Mouse (Mus musculus) thymus, adult 2 months (tissue): ENCODE results near the gene Eif3g. TPM values are rescaled to one million over a fixed set of nuclear protein-coding genes. Genes with fewer than 3 reads are reported as not detected.
A peak's percentile ranks its signal among the peaks of the same experiment; 100 is the strongest.

Source experiments
- DNase-seq: peaks from one replicate; pipeline ENCODE4 v3.0.0; 2021
- H3K27ac ChIP-seq: fragments of 200-500 bp; 2 replicates; pipeline ENCODE4 v1.5.1; 2012; ENCODE audit warnings: low read length, control low read depth; ENCODE audit not compliant: control insufficient read depth, insufficient read depth
- H3K27me3 ChIP-seq: fragments of 200-500 bp; 2 replicates; pipeline ENCODE4 v1.6.1; 2012; ENCODE audit warnings: mild to moderate bottlenecking, low read length, moderate library complexity, mixed read lengths; ENCODE audit not compliant: control insufficient read depth, insufficient read depth
- H3K36me3 ChIP-seq: fragments of 200-500 bp; 2 replicates; pipeline ENCODE4 v1.6.1; 2012; ENCODE audit warnings: mild to moderate bottlenecking, low read length, moderate library complexity; ENCODE audit not compliant: control insufficient read depth, insufficient read depth
- H3K4me1 ChIP-seq: fragments of 200-500 bp; replicated peaks from 2 replicates; pipeline ENCODE4 v1.6.1; 2012; ENCODE audit warnings: low read length; ENCODE audit not compliant: control insufficient read depth, insufficient read depth
- H3K4me3 ChIP-seq: fragments of 200-500 bp; 2 replicates; pipeline ENCODE4 v1.5.1; 2012; ENCODE audit warnings: mild to moderate bottlenecking, low read length, control low read depth, moderate library complexity; ENCODE audit not compliant: control insufficient read depth, insufficient read depth
- CTCF ChIP-seq: fragments of 200-500 bp; IDR thresholded peaks from 2 replicates; pipeline ENCODE4 v1.5.1; 2012; ENCODE audit warnings: mild to moderate bottlenecking, control low read depth, low read length, moderate library complexity, borderline replicate concordance; ENCODE audit not compliant: control insufficient read depth, poor library complexity, insufficient read depth; ENCODE audit errors: extremely low read depth
- POLR2A ChIP-seq: fragments of 200-500 bp; IDR thresholded peaks from 2 replicates; pipeline ENCODE4 v1.6.1; 2012; ENCODE audit warnings: mild to moderate bottlenecking, low read length, control low read depth, moderate library complexity; ENCODE audit not compliant: control insufficient read depth, poor library complexity, insufficient read depth; ENCODE audit errors: extremely low read depth
- WGBS: fragments of 180-500 bp; shearing (Covaris S2); methylation state at CpG from one replicate; pipeline ENCODE4 v1.1.7; 2018; 5-methylcytosine and 5-hydroxymethylcytosine counted together
- polyA plus RNA-seq: library from polyadenylated mRNA; depleted of rRNA; stranded (reverse); fragments of >200 nt; gene quantifications from 2 replicates; pipeline ENCODE4 v1.2.3, GENCODE M21; 2012

The Eif3g gene
- polyA plus RNA-seq, 1 experiment = 140 TPM

GRCm38 (mm10) chr9:20889185-20890141 is 9.0 kb downstream of the Eif3g start:
- no peak for DNase-seq
- 79% methylated on average over 29 of the region's 29 CpGs for WGBS

GRCm38 (mm10) chr9:20888386-20888765 is 10.0 kb downstream of the Eif3g start:
- under 1% methylated on average over 30 of the region's 30 CpGs for WGBS
- TF ChIP-seq POLR2A (no peak), CTCF (no peak)
- Histone ChIP-seq H3K4me1 (peaks cover 6% of the 10 kb centered on the region), H3K27ac (no peak overlapping the region), H3K4me3 (peak overlapping the region; percentile 69), H3K36me3 (peaks cover 29% of the 10 kb centered on the region), H3K27me3 (no peaks in the 10 kb centered on the region)
- DNase-seq = no peak

More at GRCm38 (mm10) chr9:20889185-20890141, 9.0 kb downstream of the Eif3g start:
- H3K4me1 ChIP-seq = peaks cover 6% of the 10 kb centered on the region
- H3K27ac ChIP-seq = no peak overlapping the region
- H3K36me3 ChIP-seq = peaks cover 39% of the 10 kb centered on the region
- H3K27me3 ChIP-seq = no peaks in the 10 kb centered on the region
- TF ChIP-seq CTCF (no peak), POLR2A (no peak)
- no peak overlapping the region for H3K4me3 ChIP-seq

DNA sequence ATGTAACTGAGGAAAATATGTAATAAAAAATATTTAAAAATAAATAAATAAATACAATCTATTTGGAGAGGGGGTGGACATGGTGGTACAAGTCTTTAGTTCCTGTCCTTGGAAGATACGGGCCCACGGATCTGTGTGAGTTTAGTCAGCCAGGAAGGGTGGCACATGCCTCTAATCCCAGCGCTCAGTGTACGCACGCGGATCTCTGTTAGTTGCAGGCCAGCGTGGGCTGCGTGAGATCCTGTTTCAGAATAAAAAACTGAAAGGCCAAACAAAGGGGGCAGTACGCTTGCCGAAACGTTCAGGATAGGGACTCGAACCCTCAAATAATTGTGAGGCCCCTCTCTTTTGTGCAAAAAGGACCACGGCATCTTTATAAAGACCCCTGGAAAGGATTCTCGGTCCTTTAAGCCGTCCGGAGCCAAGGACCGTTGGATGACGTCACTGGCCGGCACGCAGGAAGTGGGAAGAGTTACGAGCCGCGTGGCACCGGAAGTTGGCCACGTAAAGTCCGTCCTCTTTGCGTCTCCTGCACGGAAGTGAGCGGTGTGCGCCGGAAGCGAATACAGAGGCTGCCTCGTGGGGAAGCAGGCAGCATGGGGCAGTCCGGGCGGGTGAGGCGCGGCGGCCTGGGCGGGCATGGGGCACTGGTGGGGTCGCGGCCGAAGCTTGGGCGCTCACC is 10.6 kb downstream of the Eif3g start, which contains the start of gene Ppan:
Ppan (plus strand) TSS at position 472 of the 682 bp plus-strand sequence.
- no peaks in the 10 kb centered on the region for H3K27me3 ChIP-seq
- DNase-seq = peak; percentile 91
- peaks cover 6% of the 10 kb centered on the region for H3K4me1 ChIP-seq
- peaks cover 29% of the 10 kb centered on the region for H3K36me3 ChIP-seq
- H3K27ac ChIP-seq = peak within 1 kb of the TSS; percentile 76
- WGBS = under 1% methylated on average over 43 of the region's 43 CpGs
- TF ChIP-seq POLR2A = peak; percentile 54; the same call in 1 of the 2 replicates
- TF ChIP-seq CTCF = 0 out of 2 replicates have a peak, but pooled peaks have one; percentile 17
- H3K4me3 ChIP-seq = peak within 1 kb of the TSS; percentile 69

DNA sequence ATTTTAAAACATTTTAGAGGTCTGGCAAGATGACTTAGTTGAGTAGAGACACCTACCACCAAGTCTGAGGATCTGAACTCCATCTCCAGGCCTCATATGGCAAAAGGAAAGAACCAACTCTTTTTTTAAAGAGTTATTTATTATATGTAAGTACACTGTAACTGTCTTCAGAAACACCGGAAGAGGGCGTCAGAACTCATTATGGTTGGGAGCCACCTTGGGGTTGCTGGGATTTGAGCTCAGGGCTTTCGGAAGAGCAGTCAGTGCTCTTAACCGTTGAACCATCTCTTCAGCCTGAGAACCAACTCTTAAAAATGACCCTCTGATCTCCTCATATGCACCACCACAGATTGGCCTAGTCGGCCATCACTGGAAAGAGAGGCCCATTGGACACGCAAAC is 11.2 kb downstream of the Eif3g start:
- no peak overlapping the region for H3K4me3 ChIP-seq

GRCm38 (mm10) chr9:20886563-20886962 is 11.9 kb downstream of the Eif3g start:
- WGBS = 97% methylated on average over 2 of the region's 2 CpGs
- Histone ChIP-seq H3K36me3 (peaks cover 21% of the 10 kb centered on the region), H3K4me3 (no peak overlapping the region), H3K4me1 (peaks cover 6% of the 10 kb centered on the region), H3K27me3 (no peaks in the 10 kb centered on the region), H3K27ac (no peak overlapping the region)
- TF ChIP-seq CTCF (no peak), POLR2A (no peak)
- no peak for DNase-seq

More for the DNA sequence above, 11.2 kb downstream of the Eif3g start:
- Histone ChIP-seq H3K27ac (no peak overlapping the region), H3K27me3 (no peaks in the 10 kb centered on the region), H3K4me1 (peaks cover 6% of the 10 kb centered on the region), H3K36me3 (peaks cover 28% of the 10 kb centered on the region)
- TF ChIP-seq CTCF = no peak
- TF ChIP-seq POLR2A = no peak
- no peak for DNase-seq
- WGBS = 91% methylated on average over 6 of the region's 6 CpGs

GRCm38 (mm10) chr9:20879097-20879792 is 19.2 kb downstream of the Eif3g start, which contains the start of gene Angptl6:
Gene Angptl6 (minus strand): TSS chr9:20879727.
- Histone ChIP-seq H3K27me3 (no peaks in the 10 kb centered on the region), H3K4me3 (peak within 1 kb of the TSS; percentile 28), H3K27ac (peak within 1 kb of the TSS; percentile 57), H3K4me1 (peaks cover 7% of the 10 kb centered on the region), H3K36me3 (no peaks in the 10 kb centered on the region)
- DNase-seq = no peak
- TF ChIP-seq CTCF (no peak), POLR2A (no peak)
- 98% methylated on average over 13 of the region's 13 CpGs for WGBS
